Mouse (Mus musculus): ENCODE measurements at regions not wholly inside any gene's neighbourhood (a gene's known extent, or its start where the extent isn't known, plus 50 kb on each side); places are given as distances from the start of the nearest gene placed in this dataset.

GRCm38 (mm10) chr6:52423581-52424107 is 110.3 kb downstream of the Evx1 start:
- no peaks in the 10 kb centered on the region for H3K36me3 ChIP-seq (ENCODE audit: control insufficient read depth, insufficient read depth)
- H3K4me1 ChIP-seq (ENCODE audit: control insufficient read depth, low read depth, low read length) = no peaks in the 10 kb centered on the region
- 58% methylated on average over 7 of the region's 7 CpGs for WGBS (ENCODE audit: insufficient replicate concordance)
- no peaks in the 10 kb centered on the region for H3K27me3 ChIP-seq (ENCODE audit: control insufficient read depth, insufficient read depth, low read depth, low read length)
- no peak for ATAC-seq (ENCODE audit: low read depth)
- H3K9ac ChIP-seq (ENCODE audit: low read depth, low read length) = no peak overlapping the region
- no peak overlapping the region for H3K4me3 ChIP-seq (ENCODE audit: low read depth, low read length)
- H3K9me3 ChIP-seq (replicated peaks; ENCODE audit: control insufficient read depth, low read length) = no peaks in the 10 kb centered on the region
- H3K4me2 ChIP-seq (ENCODE audit: low read depth, low read length) = no peak overlapping the region
- no peak overlapping the region for H3K27ac ChIP-seq (ENCODE audit: low read length)

- H3K4me1 ChIP-seq (ENCODE audit: control insufficient read depth, low read depth, low read length) = no peaks in the 10 kb centered on the region
- H3K36me3 ChIP-seq (ENCODE audit: control insufficient read depth, insufficient read depth) = no peaks in the 10 kb centered on the region
- no peak overlapping the region for H3K4me2 ChIP-seq (ENCODE audit: low read depth, low read length)
- H3K9me3 ChIP-seq (replicated peaks; ENCODE audit: control insufficient read depth, low read length) = no peaks in the 10 kb centered on the region
- H3K9ac ChIP-seq (ENCODE audit: low read depth, low read length) = no peak overlapping the region
- no peak overlapping the region for H3K27ac ChIP-seq (ENCODE audit: low read length)
- no peaks in the 10 kb centered on the region for H3K27me3 ChIP-seq (ENCODE audit: control insufficient read depth, insufficient read depth, low read depth, low read length)
- ATAC-seq (ENCODE audit: low read depth) = no peak
- H3K4me3 ChIP-seq (ENCODE audit: low read depth, low read length) = no peak overlapping the region
- 36% methylated on average over 5 of the region's 5 CpGs for WGBS (ENCODE audit: insufficient replicate concordance)
Observed at GRCm38 (mm10) chr6:52424440-52424839, 111.1 kb downstream of the Evx1 start.

DNA sequence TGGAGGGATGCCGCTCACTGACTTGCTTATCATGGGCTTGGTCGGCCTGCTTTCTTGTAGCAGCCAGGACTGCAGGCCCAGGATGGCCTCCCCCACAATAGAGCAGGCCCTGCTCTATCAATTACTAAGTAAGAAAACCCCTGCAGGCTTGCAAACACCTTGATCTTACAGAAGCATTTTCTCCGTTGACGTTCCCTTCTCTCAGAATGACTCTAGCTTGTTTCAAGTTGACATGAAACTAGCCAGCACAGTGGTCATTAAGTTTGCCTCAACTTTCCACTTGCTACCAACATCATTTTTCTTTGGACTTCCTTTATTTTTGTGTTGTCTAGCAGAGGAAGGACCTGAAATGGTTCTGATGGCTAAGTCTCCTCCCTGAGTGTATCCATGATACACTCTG is 111.8 kb downstream of the Evx1 start:
- 70% methylated on average over 4 of the region's 4 CpGs for WGBS (ENCODE audit: insufficient replicate concordance)
- Histone ChIP-seq H3K9ac (ENCODE audit: low read depth, low read length) (no peak overlapping the region), H3K36me3 (ENCODE audit: control insufficient read depth, insufficient read depth) (no peaks in the 10 kb centered on the region), H3K27me3 (ENCODE audit: control insufficient read depth, insufficient read depth, low read depth, low read length) (no peaks in the 10 kb centered on the region), H3K27ac (ENCODE audit: low read length) (no peak overlapping the region), H3K4me1 (ENCODE audit: control insufficient read depth, low read depth, low read length) (no peaks in the 10 kb centered on the region), H3K9me3 (replicated peaks; ENCODE audit: control insufficient read depth, low read length) (no peaks in the 10 kb centered on the region), H3K4me2 (ENCODE audit: low read depth, low read length) (no peak overlapping the region), H3K4me3 (ENCODE audit: low read depth, low read length) (no peak overlapping the region)
- no peak for ATAC-seq (ENCODE audit: low read depth)

GRCm38 (mm10) chr6:52428489-52429203 is 115.3 kb downstream of the Evx1 start:
- ATAC-seq (ENCODE audit: low read depth) = no peak
- Histone ChIP-seq H3K9me3 (replicated peaks; ENCODE audit: control insufficient read depth, low read length) (no peaks in the 10 kb centered on the region), H3K27me3 (ENCODE audit: control insufficient read depth, insufficient read depth, low read depth, low read length) (no peaks in the 10 kb centered on the region), H3K4me3 (ENCODE audit: low read depth, low read length) (no peak overlapping the region), H3K4me2 (ENCODE audit: low read depth, low read length) (no peak overlapping the region), H3K9ac (ENCODE audit: low read depth, low read length) (no peak overlapping the region), H3K36me3 (ENCODE audit: control insufficient read depth, insufficient read depth) (no peaks in the 10 kb centered on the region), H3K4me1 (ENCODE audit: control insufficient read depth, low read depth, low read length) (no peaks in the 10 kb centered on the region), H3K27ac (ENCODE audit: low read length) (no peak overlapping the region)
- WGBS (ENCODE audit: insufficient replicate concordance) = 64% methylated on average over 11 of the region's 11 CpGs

DNA sequence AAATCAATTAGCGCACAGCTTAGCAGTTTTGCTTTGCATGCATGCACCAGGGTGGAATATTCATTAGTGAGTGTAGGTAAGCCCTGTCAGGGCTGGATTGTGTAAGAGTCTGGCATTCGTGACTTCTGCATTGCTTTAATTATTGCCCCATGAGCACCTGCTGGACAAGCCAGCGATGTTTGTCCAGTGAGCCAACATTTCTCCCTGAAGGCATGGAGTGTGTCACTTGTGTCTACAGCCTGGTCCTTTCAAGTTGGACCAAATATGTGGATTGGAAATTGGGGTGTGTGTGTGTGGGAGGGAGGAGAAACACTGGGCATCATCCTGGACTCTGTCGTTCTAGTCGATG is 115.9 kb downstream of the Evx1 start:
- 68% methylated on average over 5 of the region's 5 CpGs for WGBS (ENCODE audit: insufficient replicate concordance)

DNA sequence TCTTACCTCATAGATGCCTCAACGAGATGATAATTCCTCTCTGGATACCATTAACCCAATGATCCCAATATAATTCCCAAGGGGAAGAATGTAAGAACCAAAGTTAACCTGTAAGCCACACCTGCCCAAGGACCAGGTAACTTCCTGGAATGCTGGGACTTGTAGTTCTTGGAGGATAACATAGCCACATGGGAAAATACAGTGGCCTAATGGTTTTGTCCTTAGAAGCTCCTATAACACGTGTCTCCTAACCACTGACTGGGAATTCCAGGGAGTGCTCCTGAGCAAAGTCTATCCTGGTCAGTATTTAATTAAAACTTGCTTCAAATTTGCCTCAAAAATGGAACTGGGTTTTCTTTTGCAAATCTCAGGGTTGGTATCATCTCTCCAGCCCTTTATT is 119.9 kb downstream of the Evx1 start:
- Histone ChIP-seq H3K36me3 (ENCODE audit: control insufficient read depth, insufficient read depth) (no peaks in the 10 kb centered on the region), H3K9me3 (replicated peaks; ENCODE audit: control insufficient read depth, low read length) (no peaks in the 10 kb centered on the region), H3K4me1 (ENCODE audit: control insufficient read depth, low read depth, low read length) (no peaks in the 10 kb centered on the region), H3K9ac (ENCODE audit: low read depth, low read length) (no peak overlapping the region), H3K27ac (ENCODE audit: low read length) (no peak overlapping the region), H3K4me3 (ENCODE audit: low read depth, low read length) (no peak overlapping the region), H3K27me3 (ENCODE audit: control insufficient read depth, insufficient read depth, low read depth, low read length) (no peaks in the 10 kb centered on the region), H3K4me2 (ENCODE audit: low read depth, low read length) (no peak overlapping the region)
- no peak for ATAC-seq (ENCODE audit: low read depth)
- 29% methylated on average over 2 of the region's 2 CpGs for WGBS (ENCODE audit: insufficient replicate concordance)

More for the DNA sequence above, 115.9 kb downstream of the Evx1 start:
- no peak overlapping the region for H3K4me2 ChIP-seq (ENCODE audit: low read depth, low read length)
- no peaks in the 10 kb centered on the region for H3K27me3 ChIP-seq (ENCODE audit: control insufficient read depth, insufficient read depth, low read depth, low read length)
- H3K9ac ChIP-seq (ENCODE audit: low read depth, low read length) = no peak overlapping the region
- no peak overlapping the region for H3K4me3 ChIP-seq (ENCODE audit: low read depth, low read length)
- H3K27ac ChIP-seq (ENCODE audit: low read length) = no peak overlapping the region
- no peaks in the 10 kb centered on the region for H3K36me3 ChIP-seq (ENCODE audit: control insufficient read depth, insufficient read depth)
- no peaks in the 10 kb centered on the region for H3K9me3 ChIP-seq (replicated peaks; ENCODE audit: control insufficient read depth, low read length)
- ATAC-seq (ENCODE audit: low read depth) = no peak
- no peaks in the 10 kb centered on the region for H3K4me1 ChIP-seq (ENCODE audit: control insufficient read depth, low read depth, low read length)

DNA sequence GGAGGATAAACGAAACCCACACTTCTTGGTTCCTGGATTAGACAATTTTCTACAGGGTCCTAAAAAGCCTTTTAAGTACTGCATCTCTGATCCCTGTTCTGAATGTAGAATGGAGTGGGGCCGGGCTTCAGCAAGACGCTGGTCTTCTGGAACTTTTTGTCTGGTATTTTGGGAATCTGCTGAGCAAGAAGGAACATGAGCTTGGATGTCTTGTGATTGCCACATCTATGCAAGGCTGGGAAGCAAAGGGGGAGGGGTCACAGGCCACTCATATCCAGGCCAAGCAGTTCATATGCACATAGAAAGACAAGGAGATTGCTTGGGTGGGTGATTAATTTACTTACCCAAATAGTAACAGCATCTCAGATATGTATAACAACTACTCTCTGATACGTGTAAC is 121.5 kb downstream of the Evx1 start:
- H3K27me3 ChIP-seq (ENCODE audit: control insufficient read depth, insufficient read depth, low read depth, low read length) = no peaks in the 10 kb centered on the region
- H3K4me3 ChIP-seq (ENCODE audit: low read depth, low read length) = no peak overlapping the region
- H3K9me3 ChIP-seq (replicated peaks; ENCODE audit: control insufficient read depth, low read length) = no peaks in the 10 kb centered on the region
- no peaks in the 10 kb centered on the region for H3K36me3 ChIP-seq (ENCODE audit: control insufficient read depth, insufficient read depth)
- no peak overlapping the region for H3K4me2 ChIP-seq (ENCODE audit: low read depth, low read length)
- no peak for ATAC-seq (ENCODE audit: low read depth)
- WGBS (ENCODE audit: insufficient replicate concordance) = 62% methylated on average over 4 of the region's 4 CpGs
- H3K9ac ChIP-seq (ENCODE audit: low read depth, low read length) = no peak overlapping the region
- H3K27ac ChIP-seq (ENCODE audit: low read length) = no peak overlapping the region
- no peaks in the 10 kb centered on the region for H3K4me1 ChIP-seq (ENCODE audit: control insufficient read depth, low read depth, low read length)

DNA sequence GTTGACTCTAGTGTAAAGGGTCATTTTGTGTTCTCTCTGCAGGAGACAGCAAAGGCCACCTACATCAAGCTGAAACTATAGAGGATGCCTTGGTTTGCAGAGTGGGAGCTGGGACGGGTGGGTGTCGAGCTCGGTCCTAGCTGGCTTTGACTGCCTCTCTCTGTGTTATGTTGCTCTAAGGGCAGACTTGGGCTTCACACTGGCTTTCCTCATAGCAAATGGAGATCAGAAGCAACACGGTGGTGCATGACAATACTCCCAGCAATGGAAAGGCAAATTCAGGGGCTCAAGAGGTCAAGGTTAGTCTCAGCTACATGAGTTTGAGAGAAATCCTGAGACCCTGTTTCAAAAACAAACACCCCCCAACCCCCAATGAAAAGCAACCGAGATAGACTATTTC is 122.1 kb downstream of the Evx1 start:
- no peaks in the 10 kb centered on the region for H3K4me1 ChIP-seq (ENCODE audit: control insufficient read depth, low read depth, low read length)
- no peak overlapping the region for H3K27ac ChIP-seq (ENCODE audit: low read length)
- no peak overlapping the region for H3K4me2 ChIP-seq (ENCODE audit: low read depth, low read length)
- no peaks in the 10 kb centered on the region for H3K36me3 ChIP-seq (ENCODE audit: control insufficient read depth, insufficient read depth)
- H3K27me3 ChIP-seq (ENCODE audit: control insufficient read depth, insufficient read depth, low read depth, low read length) = no peaks in the 10 kb centered on the region
- WGBS (ENCODE audit: insufficient replicate concordance) = 64% methylated on average over 5 of the region's 5 CpGs
- no peak overlapping the region for H3K9ac ChIP-seq (ENCODE audit: low read depth, low read length)
- ATAC-seq (ENCODE audit: low read depth) = no peak
- no peaks in the 10 kb centered on the region for H3K9me3 ChIP-seq (replicated peaks; ENCODE audit: control insufficient read depth, low read length)
- no peak overlapping the region for H3K4me3 ChIP-seq (ENCODE audit: low read depth, low read length)

DNA sequence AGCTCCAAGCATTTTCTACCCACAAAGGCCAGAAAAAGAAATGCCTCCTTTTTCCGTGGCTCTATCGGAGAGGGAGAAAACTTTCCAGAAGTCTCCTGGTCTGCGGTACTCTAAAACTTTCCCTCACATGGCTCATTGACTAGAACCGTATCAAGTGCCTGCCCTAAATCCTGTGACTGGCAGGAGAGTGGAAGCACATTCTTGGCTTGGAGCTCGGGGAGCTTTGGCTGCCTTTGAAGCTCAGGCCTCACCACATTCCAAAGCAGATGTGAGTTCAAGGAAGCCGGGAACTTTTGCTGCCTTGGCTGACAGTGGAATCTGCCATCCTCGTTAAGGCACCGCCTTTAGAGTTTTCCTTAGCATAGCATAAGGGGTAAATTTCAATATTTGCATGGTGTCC is 125.1 kb downstream of the Evx1 start:
- Histone ChIP-seq H3K36me3 (ENCODE audit: control insufficient read depth, insufficient read depth) (no peaks in the 10 kb centered on the region), H3K4me2 (ENCODE audit: low read depth, low read length) (no peak overlapping the region), H3K27me3 (ENCODE audit: control insufficient read depth, insufficient read depth, low read depth, low read length) (no peaks in the 10 kb centered on the region), H3K9me3 (replicated peaks; ENCODE audit: control insufficient read depth, low read length) (no peaks in the 10 kb centered on the region), H3K9ac (ENCODE audit: low read depth, low read length) (no peak overlapping the region), H3K27ac (ENCODE audit: low read length) (no peak overlapping the region), H3K4me1 (ENCODE audit: control insufficient read depth, low read depth, low read length) (no peaks in the 10 kb centered on the region), H3K4me3 (ENCODE audit: low read depth, low read length) (no peak overlapping the region)
- WGBS (ENCODE audit: insufficient replicate concordance) = 67% methylated on average over 8 of the region's 8 CpGs
- no peak for ATAC-seq (ENCODE audit: low read depth)

All from liver, embryonic 16.5 days (tissue).